Mouse (Mus musculus) Patski (cell line): ENCODE data around the gene Olfr557. TPM values are rescaled to one million over a fixed set of nuclear protein-coding genes. Genes with fewer than 3 reads are reported as not detected.

Source experiments
- ATAC-seq: fragments of 100-300 bp; one replicate; pipeline ENCODE4 v1.8.0; 2021
- CTCF ChIA-PET: fragments of 350-600 bp; sonication (Branson Sonifier 250); formaldehyde crosslinking; loops from one replicate; lab custom pipeline; 2022; ENCODE audit warnings: inconsistent platforms; lab: Charles Lee
- POLR2A ChIA-PET: fragments of 350-600 bp; sonication (Branson Sonifier 250); formaldehyde crosslinking; loops from one replicate; lab custom pipeline; 2022; ENCODE audit warnings: antibody characterized with exemption, inconsistent platforms; lab: Charles Lee
- DNase-seq: peaks from one replicate; pipeline ENCODE4 v3.0.0-alpha.2; 2011; ENCODE audit warnings: low read depth, low spot score
- H3K27me3 ChIP-seq: fragments of 371-371 bp; one replicate; pipeline ENCODE4 v1.5.1; 2021
- CTCF ChIP-seq: fragments of 100-300 bp; IDR thresholded peaks from one replicate; pipeline ENCODE4 v1.5.1; 2021
- in situ Hi-C: fragments of 300-500 bp; cut with MboI; formaldehyde crosslinking; loops from 3 replicates; pipeline ENCODE4 v1.11.1; 2018; ENCODE audit warnings: low pct_unique_long_range_greater_than_20kb, mixed read lengths
- polyA plus RNA-seq: library from polyadenylated mRNA; unstranded; gene quantifications from one replicate; pipeline ENCODE4 v1.2.3, GENCODE M21; 2021

Olfr557 gene
- polyA plus RNA-seq, 1 experiment from 2014 or later: not detected

- DNase-seq: no peak
- ATAC-seq: no peak
- no peak for TF ChIP-seq CTCF
- in situ Hi-C loops: no loop called here
- ChIA-PET CTCF (no interaction called here), POLR2A (interaction anchor here (1.2 kb wide), 1 partner anchor 12 kb away, joined by 3 read pairs; no protein-coding TSS in a partner anchor)
- peaks cover 3% of the 10 kb centered on the region for H3K27me3 ChIP-seq
Measured at GRCm38 (mm10) chr7:102727391-102727790, 31.7 kb downstream of the Olfr557 start, which contains the start of gene Olfr559. Olfr559 (minus strand) TSS chr7:102727491.

GRCm38 (mm10) chr7:102733793-102734192 lies 38.1 kb downstream of the Olfr557 start:
- ATAC-seq (no peak), DNase-seq (no peak)
- no peaks in the 10 kb centered on the region for H3K27me3 ChIP-seq
- in situ Hi-C loops: no loop called here
- no peak for TF ChIP-seq CTCF
- CTCF ChIA-PET: no interaction called here
- POLR2A ChIA-PET: no interaction called here

- ChIA-PET POLR2A (no interaction called here), CTCF (no interaction called here)
- DNase-seq (no peak), ATAC-seq (no peak)
- TF ChIP-seq CTCF: no peak
- in situ Hi-C loops: no loop called here
- H3K27me3 ChIP-seq: peaks cover 9% of the 10 kb centered on the region
Measured at GRCm38 (mm10) chr7:102737705-102738104, 42.0 kb downstream of the Olfr557 start.

Other genes starting within 250 kb of the Olfr557 start
- gene Olfr543, start 214.2 kb upstream of the Olfr557 start, polyA plus RNA-seq: not detected
- gene Olfr544, start 207.6 kb upstream of the Olfr557 start, polyA plus RNA-seq: not detected
- not detected for gene Olfr545, start 196.3 kb upstream of the Olfr557 start, polyA plus RNA-seq
- gene Olfr547, start 161.2 kb upstream of the Olfr557 start, polyA plus RNA-seq: not detected
- gene Olfr548-ps1, start 155.0 kb upstream of the Olfr557 start, polyA plus RNA-seq: not detected
- gene Olfr549, start 146.0 kb upstream of the Olfr557 start, polyA plus RNA-seq: not detected
- gene Trim21, start 130.4 kb upstream of the Olfr557 start, polyA plus RNA-seq: 8.7 TPM
- gene Olfr550, start 124.5 kb upstream of the Olfr557 start, polyA plus RNA-seq: not detected
- gene Olfr551, start 104.0 kb upstream of the Olfr557 start, polyA plus RNA-seq: not detected
- gene Olfr552, start 98.1 kb upstream of the Olfr557 start, polyA plus RNA-seq: not detected
- gene Olfr553, start 77.7 kb upstream of the Olfr557 start, polyA plus RNA-seq: not detected
- not detected for gene Olfr554, start 57.5 kb upstream of the Olfr557 start, polyA plus RNA-seq
- gene Olfr555, start 37.1 kb upstream of the Olfr557 start, polyA plus RNA-seq: not detected
- not detected for gene Olfr556, start 31.0 kb upstream of the Olfr557 start, polyA plus RNA-seq
- gene Trim68, start 8.6 kb upstream of the Olfr557 start, polyA plus RNA-seq: 8.5 TPM
- gene Olfr558, start 6.3 kb downstream of the Olfr557 start, polyA plus RNA-seq: not detected
- not detected for gene Olfr33, start 23.2 kb downstream of the Olfr557 start, polyA plus RNA-seq
- not detected for gene Olfr559, start 31.6 kb downstream of the Olfr557 start, polyA plus RNA-seq
- gene Olfr560, start 63.5 kb downstream of the Olfr557 start, polyA plus RNA-seq: not detected
- gene Olfr78, start 63.6 kb downstream of the Olfr557 start, polyA plus RNA-seq: not detected
- not detected for gene Olfr561, start 75.3 kb downstream of the Olfr557 start, polyA plus RNA-seq
- not detected for gene Olfr564, start 107.6 kb downstream of the Olfr557 start, polyA plus RNA-seq
- gene Olfr566, start 162.9 kb downstream of the Olfr557 start, polyA plus RNA-seq: not detected
- gene Olfr568, start 181.2 kb downstream of the Olfr557 start, polyA plus RNA-seq: not detected
- gene Olfr569, start 195.0 kb downstream of the Olfr557 start, polyA plus RNA-seq: not detected
- gene Olfr570, start 198.7 kb downstream of the Olfr557 start, polyA plus RNA-seq: not detected
- not detected for gene Olfr571, start 221.6 kb downstream of the Olfr557 start, polyA plus RNA-seq
- not detected for gene Olfr572, start 228.5 kb downstream of the Olfr557 start, polyA plus RNA-seq
- gene Olfr573-ps1, start 246.7 kb downstream of the Olfr557 start, polyA plus RNA-seq: not detected